Mouse (Mus musculus) liver, adult 2 months (tissue): Measurements from ENCODE around the gene F2r.

ENCODE experiments used
- CTCF ChIP-seq: fragments of 200-500 bp; IDR thresholded peaks from 2 replicates; pipeline ENCODE4 v1.5.1; 2011; ENCODE audit warnings: low read depth, low read length, control low read depth
- POLR2A ChIP-seq: fragments of 200-500 bp; IDR thresholded peaks from 2 replicates; pipeline ENCODE4 v1.6.1; 2011; ENCODE audit warnings: low read length, control low read depth; ENCODE audit not compliant: insufficient read depth; ENCODE audit errors: extremely low read depth

GRCm38 (mm10) chr13:95584898-95585297 lies 33.4 kb downstream of the F2r start:
- TF ChIP-seq POLR2A (no peak), CTCF (no peak)
